Mouse (Mus musculus): ENCODE data around the gene Gm13283.
"Not testable (repeated sequence)": the region's sequence is repeated elsewhere in the genome, so short reads cannot be mapped to it uniquely, and the experiment has no call there.

Gene Gm13283

DNA sequence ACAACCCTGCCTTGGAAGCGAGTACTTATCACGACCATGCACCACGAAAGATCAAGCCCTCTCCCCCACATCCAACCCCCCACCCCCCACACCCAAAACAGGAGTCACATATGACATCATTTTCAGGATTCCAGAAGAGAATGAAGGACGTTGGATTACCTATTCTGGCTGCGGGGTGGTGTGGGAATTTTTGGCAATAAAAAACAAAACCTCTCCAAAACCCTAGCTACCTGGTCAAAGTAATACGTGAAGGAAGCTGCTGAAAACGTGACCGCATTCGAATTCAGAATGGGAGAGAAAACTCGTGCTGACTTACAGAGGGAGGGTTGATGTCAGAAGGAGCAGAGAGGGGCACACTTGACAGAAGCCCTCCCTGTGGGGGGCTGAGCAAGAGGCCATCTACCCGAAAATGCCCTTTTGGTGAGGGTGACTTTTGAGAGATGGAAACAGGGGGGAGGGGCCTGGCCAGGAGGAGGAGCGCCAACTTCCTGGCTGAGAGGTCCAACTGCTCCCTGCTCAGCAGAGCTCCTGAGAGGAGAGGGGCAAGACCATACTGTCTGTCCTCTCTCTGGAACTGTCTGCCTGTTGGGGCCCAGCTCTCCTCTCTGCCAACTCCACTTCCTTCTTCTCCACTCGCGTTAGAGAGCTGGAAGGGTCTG, at the start of gene Gm13283:
Gm13283 (plus strand) TSS at position 510 of the 659 bp plus-strand sequence.
- DNase-seq (ENCODE audit: low spot score): not testable (repeated sequence)

DNA sequence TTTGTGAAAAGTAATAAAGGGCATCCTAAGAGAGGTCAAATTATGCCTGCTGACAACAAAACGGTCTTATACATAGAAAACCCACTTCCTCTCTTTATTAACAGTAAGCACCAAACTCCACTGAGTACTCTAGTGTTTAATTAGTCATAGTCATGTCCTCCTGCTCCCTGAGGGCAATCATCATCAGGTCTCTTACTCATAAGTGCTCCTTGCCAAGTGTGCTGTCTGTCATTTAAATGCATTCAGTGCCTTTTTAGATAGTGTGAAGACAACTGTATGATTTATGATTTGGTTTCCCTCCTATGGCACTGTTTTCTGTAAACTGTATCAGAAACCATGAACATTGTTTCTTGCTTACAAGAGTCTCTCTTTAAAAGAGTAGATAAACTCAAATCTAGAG, 45.6 kb upstream of the Gm13283 start:
- DNase-seq (ENCODE audit: low spot score): peak; percentile 42

DNA sequence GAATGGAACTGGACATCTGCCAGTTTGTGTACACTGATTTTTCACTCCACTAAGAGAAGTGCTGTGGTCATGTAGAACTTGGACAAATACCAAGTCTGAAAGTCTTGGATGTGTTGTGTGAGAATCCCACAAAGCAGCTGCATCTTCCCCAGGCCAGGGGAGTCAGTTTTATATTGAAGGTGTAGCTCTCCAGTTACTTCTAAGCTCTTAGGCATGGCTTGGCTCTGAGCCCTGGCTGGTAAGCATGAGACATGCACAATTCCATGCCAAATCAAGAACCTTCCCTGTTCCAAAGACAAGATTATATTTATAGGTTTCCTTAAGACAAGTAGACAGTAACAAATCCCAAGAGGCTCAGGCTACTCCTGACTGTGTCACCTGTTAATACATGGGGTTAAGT, 44.9 kb upstream of the Gm13283 start:
- DNase-seq (ENCODE audit: low spot score): peak; percentile 22

DNA sequence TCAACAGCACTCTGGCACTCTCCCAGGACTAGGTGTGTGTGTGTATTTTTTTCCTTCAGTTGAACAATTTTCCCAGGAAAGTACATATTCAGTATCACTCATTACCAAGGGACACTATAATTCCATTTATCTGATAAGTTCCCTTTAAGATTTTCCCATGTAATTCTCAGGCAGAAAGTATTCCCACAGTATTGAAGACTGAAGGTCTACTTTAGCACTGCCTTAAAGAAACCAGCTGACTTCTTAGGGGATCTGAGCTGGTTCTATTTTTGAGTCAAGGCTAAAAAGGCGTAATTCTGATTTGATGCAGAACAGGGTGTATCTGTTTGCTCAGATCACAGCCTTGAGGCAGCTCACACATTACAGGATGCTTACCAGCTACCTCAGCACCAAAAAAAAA, 41.2 kb upstream of the Gm13283 start:
- DNase-seq (ENCODE audit: low spot score): peak; percentile 26

DNA sequence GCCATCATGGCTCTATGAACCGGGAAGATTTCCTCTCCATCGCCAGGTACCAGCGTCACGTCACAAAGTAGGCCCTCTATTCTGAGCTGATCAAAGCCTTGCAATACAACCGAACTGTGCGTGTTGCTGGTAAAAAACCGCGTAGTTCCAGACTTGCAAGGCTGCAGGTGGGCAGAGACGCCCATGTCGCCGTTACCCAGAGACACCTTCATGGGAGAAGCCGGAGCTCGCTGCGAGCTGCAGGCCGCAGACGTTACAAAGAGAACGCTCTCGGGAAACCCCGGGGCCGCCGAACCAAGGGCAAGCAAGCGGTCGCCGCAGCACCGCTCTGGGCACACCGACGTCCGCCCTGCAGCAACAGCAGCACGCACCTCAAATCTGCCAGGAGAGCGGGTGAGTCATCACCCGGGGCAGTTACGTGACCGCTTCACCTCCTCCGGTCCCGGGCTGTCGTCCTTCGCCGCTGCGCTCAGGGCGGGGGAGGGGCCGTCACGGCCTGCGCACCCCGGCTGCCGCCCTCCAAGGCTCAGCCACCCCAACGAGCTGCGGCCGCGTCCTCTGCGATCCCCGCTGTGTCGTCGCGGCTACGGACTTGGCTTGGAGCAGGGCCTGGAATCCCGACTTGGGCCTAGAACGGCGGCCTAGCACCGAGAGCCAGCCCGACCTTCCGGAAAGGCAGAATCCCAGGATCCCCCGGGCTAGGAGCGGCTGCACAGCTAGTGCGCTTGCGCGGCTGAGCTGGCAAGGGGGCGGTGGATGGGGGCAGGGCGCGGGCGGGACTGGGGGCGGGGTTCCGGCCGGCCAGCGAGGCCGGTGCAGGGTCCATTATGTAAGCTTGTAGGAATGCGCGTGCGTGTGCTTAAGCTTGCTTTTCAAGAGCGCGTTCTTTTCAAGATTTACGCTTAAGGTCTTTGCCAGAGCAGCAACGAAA, 37.9 kb upstream of the Gm13283 start, which contains the start of the genes Gm26566 and Klhl9:
Gm26566 (plus strand) TSS at position 15 of the 931 bp plus-strand sequence.
Klhl9 (minus strand) TSS at position 675 of the 931 bp plus-strand sequence.
- DNase-seq (ENCODE audit: low spot score): peak; percentile 96

DNA sequence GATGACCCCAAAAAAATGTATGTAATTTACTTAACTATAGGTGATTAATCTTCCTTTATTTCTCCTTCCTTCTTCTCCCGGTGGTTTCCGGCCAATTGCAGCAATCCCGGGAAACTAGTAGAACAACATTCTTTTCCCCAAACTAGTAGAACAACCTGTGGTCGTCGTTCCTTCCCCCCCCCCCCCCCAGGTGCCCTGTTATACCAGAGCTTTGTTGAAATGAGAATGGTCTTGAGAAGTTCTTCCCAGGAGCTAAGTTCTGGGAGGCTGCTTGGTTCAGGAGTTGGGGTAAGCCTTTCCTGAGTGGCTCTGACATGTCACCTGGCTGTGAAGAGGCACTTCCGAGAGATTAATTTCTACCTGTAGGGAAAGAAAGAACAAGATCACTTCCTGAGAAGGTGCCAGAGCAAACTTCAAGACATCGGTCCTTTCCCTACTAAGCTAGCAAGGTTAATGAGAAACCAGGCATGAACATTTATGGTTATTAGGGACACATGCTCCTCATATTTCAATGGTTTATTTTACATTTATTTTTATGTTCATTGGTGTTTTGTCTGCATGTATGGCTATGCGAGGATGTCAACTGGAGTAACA, 36.3 kb upstream of the Gm13283 start:
- DNase-seq (ENCODE audit: low spot score): no peak

DNA sequence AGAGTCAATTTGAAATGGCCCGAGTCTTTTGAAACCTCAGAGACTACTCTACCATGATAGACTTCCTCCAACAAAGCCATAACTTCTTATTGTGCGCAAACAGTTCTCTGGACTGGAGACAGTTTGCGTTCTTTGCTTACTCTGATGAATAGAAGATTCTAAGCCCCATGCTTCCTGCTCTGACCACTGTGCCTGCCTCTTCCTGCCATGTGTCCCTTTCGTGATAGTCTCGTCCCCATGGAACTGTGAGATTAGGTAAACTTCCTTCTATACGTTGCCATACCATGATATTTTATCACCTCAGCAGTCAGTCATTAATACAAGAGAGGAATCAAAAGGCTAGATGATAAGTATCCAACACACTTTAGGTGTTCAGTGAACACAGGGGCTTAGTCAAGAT, 33.2 kb upstream of the Gm13283 start:
- no peak for DNase-seq (ENCODE audit: low spot score)

DNA sequence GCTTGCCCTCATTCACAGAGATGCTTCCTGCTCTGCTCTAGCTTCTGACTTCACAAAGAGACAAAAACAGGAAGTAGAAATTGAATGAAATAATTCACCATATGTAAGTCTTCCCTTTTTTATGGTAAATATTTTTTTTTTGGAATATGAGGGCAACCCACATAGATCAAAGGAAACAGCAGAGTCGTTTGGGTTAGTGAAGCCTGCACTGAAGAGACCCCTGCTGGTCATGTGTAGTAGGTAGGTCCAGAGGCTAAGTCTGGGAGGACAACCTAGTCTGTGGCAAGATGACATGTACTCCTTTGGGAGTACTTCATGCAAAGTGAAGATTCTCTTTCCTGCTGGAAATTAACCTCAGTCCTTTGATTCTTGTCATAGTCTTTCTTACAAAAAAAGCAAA, 32.6 kb upstream of the Gm13283 start:
- DNase-seq (ENCODE audit: low spot score): peak; percentile 38

DNA sequence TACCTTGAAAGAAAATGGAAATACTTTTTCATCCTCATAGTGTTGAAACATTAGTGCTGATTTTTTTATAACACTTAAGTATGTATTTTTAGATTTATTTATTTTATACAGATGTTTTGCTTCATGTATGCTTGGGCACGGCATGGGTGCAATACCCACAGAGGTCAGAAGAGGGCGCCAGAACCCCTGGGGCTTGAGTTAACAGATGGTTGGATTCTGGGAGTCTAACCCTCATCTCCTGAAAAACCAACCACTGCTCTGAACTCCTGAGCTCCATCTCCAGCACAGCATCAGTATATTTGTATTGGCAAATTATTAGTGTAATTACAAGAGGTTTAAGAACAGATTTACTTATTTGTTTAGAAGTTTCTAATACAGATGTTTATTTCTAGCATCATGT, 21.4 kb upstream of the Gm13283 start:
- DNase-seq (ENCODE audit: low spot score): peak; percentile 54

DNA sequence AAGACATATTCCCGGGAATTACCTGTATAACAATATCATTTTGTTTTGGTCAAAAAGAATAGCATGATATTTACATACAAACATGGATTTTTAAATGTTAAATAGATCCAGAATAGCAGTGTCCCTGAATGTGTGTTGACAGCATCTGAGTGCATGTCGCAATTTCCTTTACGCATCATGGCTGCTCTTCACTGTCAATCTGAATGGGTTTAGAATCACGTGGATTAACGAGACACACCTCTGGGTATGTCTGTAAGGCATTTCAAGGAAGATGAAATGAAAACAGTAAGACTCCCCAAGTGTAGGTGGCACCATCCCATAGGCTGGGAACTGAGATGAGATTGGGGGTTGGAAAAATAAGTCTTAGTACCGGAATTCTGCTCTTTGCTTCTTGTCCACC, 20.9 kb upstream of the Gm13283 start:
- DNase-seq (ENCODE audit: low spot score): no peak

DNA sequence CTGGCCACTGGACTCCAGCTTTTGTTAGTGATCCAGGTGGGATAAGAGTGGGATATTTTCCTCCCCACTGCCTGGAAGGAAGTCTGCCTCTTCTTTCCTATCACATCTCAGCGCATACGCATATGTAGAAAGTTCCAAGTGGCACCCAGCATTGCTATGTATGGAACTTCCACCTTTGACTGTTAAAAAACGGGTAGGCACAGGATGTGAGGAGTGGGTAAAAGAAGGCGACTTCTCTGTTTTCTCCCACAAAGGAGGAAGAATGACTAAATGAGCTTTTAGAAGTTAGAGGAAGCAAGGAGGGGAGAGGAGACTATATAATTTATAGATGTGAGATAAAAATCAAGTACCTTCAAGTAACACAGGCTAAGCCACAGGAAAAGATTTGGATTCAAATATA, 18.5 kb upstream of the Gm13283 start:
- DNase-seq (ENCODE audit: low spot score): no peak

DNA sequence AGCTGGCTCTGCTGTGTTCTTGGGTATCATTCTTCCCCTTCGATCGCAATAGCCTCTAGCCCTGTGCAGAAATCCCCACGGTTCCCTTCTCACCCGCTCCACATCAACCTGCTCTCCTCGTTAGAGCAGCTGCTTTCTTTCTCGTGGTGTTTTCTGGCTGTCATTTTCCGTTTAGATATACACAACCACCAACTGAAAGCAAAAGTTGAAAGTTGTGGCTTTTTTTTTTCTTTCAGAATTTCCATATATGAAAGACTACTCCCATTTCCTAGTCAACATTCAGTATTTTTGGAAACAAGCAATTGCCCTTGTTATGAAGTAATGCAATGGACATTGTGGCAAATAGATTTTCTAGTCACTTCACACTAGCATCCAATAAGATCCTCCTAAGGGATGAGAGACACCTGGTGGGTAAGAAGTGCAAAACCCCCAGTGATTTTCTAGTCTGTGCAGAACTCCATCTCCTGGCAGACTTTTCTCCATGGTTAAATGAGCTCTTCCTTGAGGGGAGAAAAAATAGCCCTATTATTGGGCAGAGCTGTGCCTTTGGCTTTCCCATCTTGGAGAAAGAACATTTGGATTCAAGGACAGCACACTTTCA, 17.0 kb upstream of the Gm13283 start:
- DNase-seq (ENCODE audit: low spot score): no peak

DNA sequence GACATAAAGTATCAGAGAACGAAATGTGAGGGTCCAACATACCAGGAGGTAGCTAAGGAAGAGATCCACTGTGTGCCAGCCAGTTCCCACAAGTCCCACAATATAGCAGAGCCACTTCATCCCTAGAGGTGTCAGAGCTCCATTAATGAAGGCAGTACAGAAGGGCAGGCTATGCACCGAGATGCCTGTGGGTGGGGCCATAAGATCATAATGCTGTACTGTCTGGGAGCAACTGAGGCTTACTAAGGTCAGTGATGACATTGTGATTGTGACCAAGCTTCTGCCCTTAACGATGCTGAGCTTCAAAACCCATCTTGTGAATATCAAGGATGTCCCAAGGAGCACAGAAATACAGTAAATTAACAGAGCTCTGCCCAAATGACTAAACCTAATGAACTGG, 15.7 kb upstream of the Gm13283 start:
- DNase-seq (ENCODE audit: low spot score): no peak

DNA sequence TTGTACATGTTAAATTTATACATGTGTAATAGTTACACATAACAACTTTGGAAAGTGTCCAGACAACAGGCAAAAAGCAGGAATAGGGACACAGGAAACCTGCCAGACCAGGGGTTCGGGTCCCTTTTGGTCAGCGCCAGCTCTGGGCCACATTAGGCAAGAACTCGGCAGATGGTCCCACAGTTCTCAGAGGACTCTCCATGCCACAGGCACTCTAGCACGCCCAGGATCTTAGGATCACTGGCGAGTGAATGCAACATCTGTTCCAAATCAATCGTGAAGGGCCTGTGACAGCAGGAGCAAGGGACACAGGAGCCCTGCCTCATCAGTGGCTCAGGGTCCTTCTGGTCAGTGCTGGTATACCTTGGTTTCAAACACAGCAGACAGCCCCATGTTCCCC, 10.0 kb upstream of the Gm13283 start:
- DNase-seq (ENCODE audit: low spot score): no peak

DNA sequence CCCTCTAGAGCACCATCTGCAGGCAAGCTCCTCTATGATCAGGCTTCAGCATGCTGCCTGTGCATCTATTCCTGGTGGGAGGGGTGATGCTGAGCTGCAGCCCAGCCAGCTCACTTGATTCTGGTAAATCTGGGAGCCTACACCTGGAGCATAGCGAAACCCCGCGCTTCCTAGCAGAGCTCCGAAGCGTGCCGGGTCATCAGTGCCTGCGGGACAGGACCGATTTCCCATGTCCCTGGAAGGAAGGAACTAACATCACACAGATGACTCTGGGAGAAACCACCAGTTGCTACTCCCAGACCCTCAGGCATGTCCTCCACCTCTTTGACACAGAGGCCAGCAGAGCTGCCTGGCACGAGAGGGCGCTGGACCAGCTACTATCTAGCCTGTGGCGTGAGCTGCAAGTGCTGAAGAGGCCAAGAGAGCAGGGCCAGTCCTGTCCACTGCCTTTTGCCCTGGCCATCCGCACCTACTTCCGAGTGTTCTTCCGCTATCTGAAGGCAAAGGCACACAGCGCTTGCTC, 5.0 kb upstream of the Gm13283 start, which contains the start of gene Gm13271:
Gm13271 (plus strand) TSS at position 51 of the 523 bp plus-strand sequence.
- DNase-seq (ENCODE audit: low spot score): not testable (repeated sequence)

DNA sequence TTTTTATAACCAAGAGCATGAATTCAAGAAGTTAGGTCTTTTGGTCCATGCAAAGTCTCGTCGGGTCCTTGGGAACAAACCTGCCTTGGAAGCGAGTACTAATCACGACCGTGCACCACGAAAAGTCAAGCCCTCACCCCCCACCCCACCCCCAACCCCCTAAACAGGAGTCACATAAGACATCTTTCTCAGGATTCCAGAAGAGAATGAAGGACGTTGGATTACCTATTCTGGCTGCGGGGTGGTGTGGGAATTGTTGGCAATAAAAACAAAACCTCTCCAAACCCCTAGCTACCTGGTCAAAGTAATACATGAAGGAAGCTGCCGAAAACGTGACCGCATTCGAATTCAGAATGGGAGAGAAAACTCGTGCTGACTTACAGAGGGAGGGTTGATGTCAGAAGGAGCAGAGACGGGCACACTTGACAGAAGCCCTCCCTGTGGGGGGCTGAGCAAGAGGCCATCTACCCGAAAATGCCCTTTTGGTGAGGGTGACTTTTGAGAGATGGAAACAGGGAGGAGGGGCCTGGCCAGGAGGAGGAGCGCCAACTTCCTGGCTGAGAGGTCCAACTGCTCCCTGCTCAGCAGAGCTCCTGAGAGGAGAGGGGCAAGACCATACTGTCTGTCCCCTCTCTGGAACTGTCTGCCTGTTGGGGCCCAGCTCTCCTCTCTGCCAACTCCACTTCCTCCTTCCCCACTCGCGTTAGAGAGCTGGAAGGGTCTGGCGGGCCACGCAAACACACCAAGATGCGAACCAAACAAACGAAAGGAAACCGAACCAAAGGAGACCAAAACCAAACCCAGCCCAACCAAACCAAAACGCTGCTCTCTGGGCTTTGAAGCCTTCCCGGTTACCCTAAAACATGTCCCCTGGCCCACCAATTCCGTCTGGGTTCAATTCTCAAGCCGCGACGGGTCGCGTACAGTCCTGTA, 3.1 kb upstream of the Gm13283 start:
- DNase-seq (ENCODE audit: low spot score): not testable (repeated sequence)

DNA sequence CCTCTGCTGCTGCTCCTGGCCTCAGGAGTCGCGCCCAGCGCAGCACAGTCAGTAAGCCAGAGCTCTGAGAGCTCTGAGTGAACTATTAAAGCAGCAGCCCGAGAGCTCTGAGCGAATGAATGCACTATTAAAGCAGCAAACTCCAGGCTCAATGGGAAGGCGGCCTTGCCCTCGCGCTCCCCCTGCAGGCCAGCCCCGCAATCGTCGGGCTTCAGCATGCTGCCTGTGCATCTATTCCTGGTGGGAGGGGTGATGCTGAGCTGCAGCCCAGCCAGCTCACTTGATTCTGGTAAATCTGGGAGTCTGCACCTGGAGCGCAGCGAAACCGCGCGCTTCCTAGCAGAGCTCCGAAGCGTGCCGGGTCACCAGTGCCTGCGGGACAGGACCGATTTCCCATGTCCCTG, 2.3 kb upstream of the Gm13283 start:
- DNase-seq (ENCODE audit: low spot score): not testable (repeated sequence)

DNA sequence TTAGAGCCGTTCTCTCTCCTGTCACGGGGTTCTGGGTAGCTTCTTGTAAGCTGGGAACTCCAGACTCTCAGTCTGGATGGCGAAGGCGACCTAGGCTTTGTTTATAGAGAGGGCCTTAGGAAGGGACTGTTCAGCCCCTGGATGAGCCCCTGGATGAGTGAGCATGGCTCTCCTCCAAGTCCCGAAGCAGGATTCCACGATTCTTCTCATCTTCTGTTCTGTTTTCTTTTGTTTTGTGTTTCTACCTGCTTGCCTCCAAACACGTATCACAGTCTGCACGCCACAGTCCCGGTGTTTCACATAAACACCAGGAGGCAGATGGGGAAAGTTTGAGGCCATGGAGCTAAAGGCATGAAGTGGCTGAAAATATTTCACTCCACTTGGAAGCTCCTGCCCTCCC, 1.2 kb upstream of the Gm13283 start:
- not testable (repeated sequence) for DNase-seq (ENCODE audit: low spot score)

DNA sequence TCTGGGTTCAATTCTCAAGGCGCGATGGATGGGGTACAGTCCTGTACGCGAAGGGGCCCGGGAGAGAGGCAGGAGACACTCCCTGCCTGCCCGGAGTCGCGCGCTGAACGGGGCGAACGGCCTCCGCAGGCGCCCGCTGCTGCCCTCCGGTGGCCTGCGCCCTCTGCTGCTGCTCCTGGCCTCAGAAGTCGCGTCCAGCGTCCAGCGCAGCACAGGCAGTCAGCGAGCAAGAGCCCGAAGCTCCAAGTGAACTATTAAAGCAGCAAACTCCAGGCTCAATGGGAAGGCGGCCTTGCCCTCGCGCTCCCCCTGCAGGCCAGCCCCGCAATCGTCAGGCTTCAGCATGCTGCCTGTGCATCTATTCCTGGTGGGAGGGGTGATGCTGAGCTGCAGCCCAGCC, 512 bp downstream of the Gm13283 start:
- DNase-seq (ENCODE audit: low spot score): not testable (repeated sequence)

DNA sequence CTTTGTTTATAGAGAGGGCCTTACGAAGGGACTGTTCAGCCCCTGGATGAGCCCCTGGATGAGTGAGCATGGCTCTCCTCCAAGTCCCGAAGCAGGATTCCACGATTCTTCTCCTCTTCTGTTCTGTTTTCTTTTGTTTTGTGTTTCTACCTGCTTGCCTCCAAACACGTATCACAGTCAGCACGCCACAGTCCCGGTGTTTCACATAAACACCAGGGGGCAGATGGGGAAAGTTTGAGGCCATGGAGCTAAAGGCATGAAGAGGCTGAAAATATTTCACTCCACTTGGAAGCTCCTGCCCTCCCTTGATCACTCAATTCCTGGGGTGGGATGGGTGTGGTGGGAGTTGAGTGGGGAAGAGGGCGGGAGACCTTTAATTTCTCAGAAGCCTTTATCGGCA, 1.9 kb downstream of the Gm13283 start:
- not testable (repeated sequence) for DNase-seq (ENCODE audit: low spot score)

DNA sequence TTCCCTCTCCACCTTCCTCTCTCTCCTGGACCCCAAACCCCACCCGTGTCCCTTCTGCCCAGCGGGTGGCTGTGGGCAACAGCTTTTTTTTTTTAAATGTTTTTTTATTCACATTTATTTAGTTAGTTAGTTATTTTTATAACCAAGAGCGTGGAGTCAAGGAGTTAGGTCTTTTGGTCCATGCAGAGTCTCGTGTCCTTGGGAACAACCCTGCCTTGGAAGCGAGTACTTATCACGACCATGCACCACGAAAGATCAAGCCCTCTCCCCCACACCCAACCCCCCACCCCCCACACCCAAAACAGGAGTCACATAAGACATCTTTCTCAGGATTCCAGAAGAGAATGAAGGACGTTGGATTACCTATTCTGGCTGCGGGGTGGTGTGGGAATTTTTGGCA, 2.4 kb downstream of the Gm13283 start:
- not testable (repeated sequence) for DNase-seq (ENCODE audit: low spot score)

Data from adipocyte (in vitro differentiated cells).